Mouse (Mus musculus): Measurements from ENCODE around the gene Ppp1r3g.

DNA sequence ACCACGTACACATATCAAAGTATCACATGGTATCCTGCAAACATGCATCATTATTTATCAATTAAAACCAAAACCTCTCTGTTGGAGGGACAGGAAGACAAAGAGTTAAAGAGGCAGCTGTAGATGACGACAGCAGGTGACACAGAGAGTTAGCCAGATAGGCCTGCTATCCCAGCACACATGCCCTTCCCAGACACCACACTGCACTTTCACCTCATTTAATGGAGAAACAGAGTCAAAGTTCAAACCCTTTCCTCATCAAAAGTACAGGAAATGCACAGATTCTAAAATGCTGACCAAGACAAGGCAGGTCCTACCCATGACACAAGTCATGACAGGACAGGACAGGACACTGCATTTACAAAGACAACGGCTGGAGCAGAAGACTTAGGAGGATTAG lies 57.0 kb downstream of the Ppp1r3g start:
- TF ChIP-seq CTCF (IDR thresholded peaks at IDR 0.05; ENCODE audit: borderline replicate concordance, insufficient read depth, low read depth, low read length) (no peak), POLR2A (IDR thresholded peaks at IDR 0.05; ENCODE audit: borderline replicate concordance, insufficient read depth, low read length) (no peak)
